Mouse (Mus musculus) liver, embryonic 12.5 days (tissue): ENCODE results near the gene Ell. TPM values are rescaled to one million over a fixed set of nuclear protein-coding genes. Genes with fewer than 3 reads are reported as not detected.
"Not testable (repeated sequence)": the region's sequence is repeated elsewhere in the genome, so short reads cannot be mapped to it uniquely, and the experiment has no call there.

Experiments used
- ATAC-seq: fragments of 200-750 bp; cut with Nextera tagmentation; 2 replicates; pipeline ENCODE4 v1.8.0; 2017; ENCODE audit warnings: moderate number of reproducible peaks, mild to moderate bottlenecking, moderate library complexity
- H3K27ac ChIP-seq: fragments of 300-500 bp; sonication (generic); 2 replicates; pipeline ENCODE4 v1.5.1; 2016; ENCODE audit warnings: mild to moderate bottlenecking
- H3K27me3 ChIP-seq: fragments of 300-500 bp; sonication (generic); replicated peaks from 2 replicates; pipeline ENCODE4 v1.6.1; 2016; ENCODE audit warnings: mild to moderate bottlenecking, moderate library complexity
- H3K36me3 ChIP-seq: fragments of 300-500 bp; sonication (generic); 2 replicates; pipeline ENCODE4 v1.6.1; 2016; ENCODE audit warnings: mild to moderate bottlenecking, moderate library complexity
- H3K4me1 ChIP-seq: fragments of 300-500 bp; sonication (generic); 2 replicates; pipeline ENCODE4 v1.6.1; 2016
- H3K4me2 ChIP-seq: fragments of 300-500 bp; sonication (generic); 2 replicates; pipeline ENCODE4 v1.6.1; 2016; ENCODE audit warnings: mild to moderate bottlenecking, moderate library complexity
- H3K4me3 ChIP-seq: fragments of 300-500 bp; sonication (generic); 2 replicates; pipeline ENCODE4 v1.5.1; 2016; ENCODE audit warnings: mild to moderate bottlenecking, moderate library complexity
- H3K9ac ChIP-seq: fragments of 300-500 bp; sonication (generic); 2 replicates; pipeline ENCODE4 v1.6.1; 2016; ENCODE audit warnings: mild to moderate bottlenecking, moderate library complexity
- H3K9me3 ChIP-seq: fragments of 300-500 bp; sonication (generic); replicated peaks from 2 replicates; pipeline ENCODE4 v1.6.1; 2016; ENCODE audit warnings: mild to moderate bottlenecking, moderate library complexity
- WGBS: fragments of 180-500 bp; shearing (Covaris S2); methylation state at CpG from one replicate; pipeline ENCODE4 v1.1.7; 2016; ENCODE audit not compliant: insufficient replicate concordance; 5-methylcytosine and 5-hydroxymethylcytosine counted together
- polyA plus RNA-seq: library from polyadenylated mRNA; unstranded; fragments of >200 nt; fragmentation: Nextera tagmentation; extraction: Ambion mirVana; gene quantifications from 2 replicates; pipeline ENCODE4 v1.2.1, GENCODE M21; 2016

The Ell gene
- polyA plus RNA-seq, 1 experiment from 2014 or later: 13.1 TPM

- under 1% methylated on average over 71 of the region's 74 CpGs for WGBS
- H3K4me1 ChIP-seq: peaks cover 60% of the 10 kb centered on the region
- ATAC-seq: peak; percentile 74
Measured at GRCm38 (mm10) chr8:70510228-70510915, 28.9 kb upstream of the Ell start, which contains the start of gene Uba52. Uba52 (minus strand) TSS chr8:70510801.

GRCm38 (mm10) chr8:70511174-70511573 lies 28.1 kb upstream of the Ell start:
- Histone ChIP-seq H3K4me2 (peak overlapping the region; percentile 84), H3K4me1 (peaks cover 52% of the 10 kb centered on the region), H3K36me3 (peaks cover 64% of the 10 kb centered on the region), H3K4me3 (peak overlapping the region; percentile 99), H3K9ac (peak overlapping the region; percentile 99), H3K27ac (peak overlapping the region; percentile 98)
- H3K9me3 ChIP-seq, H3K27me3 ChIP-seq, ATAC-seq: not testable (repeated sequence)
- WGBS: 43% methylated on average over 6 of the region's 6 CpGs

More at GRCm38 (mm10) chr8:70510228-70510915, 28.9 kb upstream of the Ell start, which contains the start of gene Uba52:
- Histone ChIP-seq H3K9ac (peak within 1 kb of the TSS; percentile 99), H3K27me3 (no peaks in the 10 kb centered on the region), H3K9me3 (no peaks in the 10 kb centered on the region), H3K27ac (peak within 1 kb of the TSS; percentile 98), H3K36me3 (peaks cover 56% of the 10 kb centered on the region), H3K4me3 (peak within 1 kb of the TSS; percentile 99), H3K4me2 (peak within 1 kb of the TSS; percentile 84)

- WGBS: 70% methylated on average over 2 of the region's 2 CpGs
- Histone ChIP-seq H3K27ac (peak overlapping the region; percentile 98), H3K9me3 (no peaks in the 10 kb centered on the region), H3K4me1 (peaks cover 48% of the 10 kb centered on the region), H3K4me2 (peak overlapping the region; percentile 84), H3K9ac (peak overlapping the region; percentile 99), H3K27me3 (no peaks in the 10 kb centered on the region), H3K36me3 (peaks cover 70% of the 10 kb centered on the region), H3K4me3 (peak overlapping the region; percentile 99)
- no peak for ATAC-seq
Measured at GRCm38 (mm10) chr8:70511770-70512169, 27.5 kb upstream of the Ell start.

GRCm38 (mm10) chr8:70512253-70512903 lies 26.9 kb upstream of the Ell start:
- peaks cover 43% of the 10 kb centered on the region for H3K4me1 ChIP-seq
- H3K4me2 ChIP-seq: peak overlapping the region; percentile 84
- H3K27ac ChIP-seq: peak overlapping the region; percentile 98
- peak overlapping the region; percentile 99; the same call in 1 of the 2 replicates for H3K4me3 ChIP-seq
- H3K9me3 ChIP-seq: no peaks in the 10 kb centered on the region
- ATAC-seq: no peak
- peaks cover 66% of the 10 kb centered on the region for H3K36me3 ChIP-seq
- peak overlapping the region; percentile 99 for H3K9ac ChIP-seq
- 66% methylated on average over 11 of the region's 11 CpGs for WGBS
- no peaks in the 10 kb centered on the region for H3K27me3 ChIP-seq

GRCm38 (mm10) chr8:70513441-70513840 lies 25.8 kb upstream of the Ell start:
- H3K36me3 ChIP-seq: peaks cover 66% of the 10 kb centered on the region
- no peak overlapping the region for H3K9ac ChIP-seq
- no peaks in the 10 kb centered on the region for H3K27me3 ChIP-seq
- H3K9me3 ChIP-seq: no peaks in the 10 kb centered on the region
- no peak overlapping the region for H3K4me2 ChIP-seq
- H3K4me1 ChIP-seq: peaks cover 41% of the 10 kb centered on the region
- H3K27ac ChIP-seq: peak overlapping the region; percentile 98; the same call in 1 of the 2 replicates
- 74% methylated on average over 2 of the region's 2 CpGs for WGBS
- no peak overlapping the region for H3K4me3 ChIP-seq
- no peak for ATAC-seq

- 0 out of 2 replicates have a peak, but pooled peaks have one; percentile 23 for ATAC-seq
- H3K36me3 ChIP-seq: peaks cover 70% of the 10 kb centered on the region
- H3K4me2 ChIP-seq: no peak overlapping the region
- 0 out of 2 replicates have a peak overlapping the region, but pooled peaks have one; percentile 22 for H3K27ac ChIP-seq
- no peak overlapping the region for H3K9ac ChIP-seq
- 80% methylated on average over 10 of the region's 10 CpGs for WGBS
- no peaks in the 10 kb centered on the region for H3K9me3 ChIP-seq
- no peaks in the 10 kb centered on the region for H3K27me3 ChIP-seq
- H3K4me3 ChIP-seq: no peak overlapping the region
- H3K4me1 ChIP-seq: peaks cover 24% of the 10 kb centered on the region
Measured at GRCm38 (mm10) chr8:70517940-70518643, 21.2 kb upstream of the Ell start.

GRCm38 (mm10) chr8:70519043-70519442 lies 20.2 kb upstream of the Ell start:
- no peaks in the 10 kb centered on the region for H3K27me3 ChIP-seq
- H3K4me2 ChIP-seq: no peak overlapping the region
- no peak overlapping the region for H3K4me3 ChIP-seq
- H3K9ac ChIP-seq: no peak overlapping the region
- no peak overlapping the region for H3K27ac ChIP-seq
- no peak for ATAC-seq
- H3K9me3 ChIP-seq: no peaks in the 10 kb centered on the region
- peaks cover 31% of the 10 kb centered on the region for H3K4me1 ChIP-seq
- 86% methylated on average over 6 of the region's 6 CpGs for WGBS
- H3K36me3 ChIP-seq: peaks cover 60% of the 10 kb centered on the region

- Histone ChIP-seq H3K27me3 (no peaks in the 10 kb centered on the region), H3K4me2 (no peak overlapping the region), H3K27ac (peak overlapping the region; percentile 61), H3K36me3 (peaks cover 55% of the 10 kb centered on the region), H3K4me3 (no peak overlapping the region), H3K4me1 (peaks cover 31% of the 10 kb centered on the region), H3K9ac (no peak overlapping the region), H3K9me3 (no peaks in the 10 kb centered on the region)
- no peak for ATAC-seq
- 40% methylated on average over 2 of the region's 2 CpGs for WGBS
Measured at GRCm38 (mm10) chr8:70519606-70520005, 19.7 kb upstream of the Ell start.

- Histone ChIP-seq H3K36me3 (peaks cover 28% of the 10 kb centered on the region), H3K27ac (peak overlapping the region; percentile 88), H3K4me2 (peak overlapping the region; percentile 76), H3K27me3 (no peaks in the 10 kb centered on the region), H3K9me3 (no peaks in the 10 kb centered on the region), H3K4me1 (peaks cover 39% of the 10 kb centered on the region), H3K4me3 (peak overlapping the region; percentile 74), H3K9ac (peak overlapping the region; percentile 81)
- WGBS: under 1% methylated on average over 51 of the region's 51 CpGs
- peak; percentile 82 for ATAC-seq
Measured at GRCm38 (mm10) chr8:70522592-70523403, 16.5 kb upstream of the Ell start.

GRCm38 (mm10) chr8:70527111-70527511 lies 12.1 kb upstream of the Ell start:
- no peaks in the 10 kb centered on the region for H3K27me3 ChIP-seq
- peak overlapping the region; percentile 96 for H3K9ac ChIP-seq
- peak overlapping the region; percentile 94 for H3K27ac ChIP-seq
- no peaks in the 10 kb centered on the region for H3K9me3 ChIP-seq
- WGBS: 3% methylated on average over 8 of the region's 8 CpGs
- peaks cover 27% of the 10 kb centered on the region for H3K36me3 ChIP-seq
- peak; percentile 54 for ATAC-seq
- peak overlapping the region; percentile 75 for H3K4me2 ChIP-seq
- H3K4me3 ChIP-seq: peak overlapping the region; percentile 86
- H3K4me1 ChIP-seq: peaks cover 49% of the 10 kb centered on the region

- 1% methylated on average over 46 of the region's 61 CpGs for WGBS
- Histone ChIP-seq H3K4me2 (peak within 1 kb of the TSS; percentile 75), H3K36me3 (peaks cover 32% of the 10 kb centered on the region), H3K4me1 (peaks cover 45% of the 10 kb centered on the region), H3K9ac (peak within 1 kb of the TSS; percentile 96), H3K4me3 (peak within 1 kb of the TSS; percentile 86), H3K9me3 (no peaks in the 10 kb centered on the region), H3K27ac (peak within 1 kb of the TSS; percentile 94), H3K27me3 (no peaks in the 10 kb centered on the region)
- ATAC-seq: peak; percentile 83
Measured at GRCm38 (mm10) chr8:70527512-70528181, 11.6 kb upstream of the Ell start, which contains the start of the genes Fkbp8 and Kxd1. Fkbp8 (plus strand) TSS chr8:70527724. Kxd1 (minus strand) TSS chr8:70527956.
